Mouse (Mus musculus): ENCODE results near the gene Trip10.

Gene Trip10

GRCm38 (mm10) chr17:57249186-57250181 is at the start of gene Trip10:
Gene Trip10 (plus strand): TSS chr17:57249455.
- peak; percentile 100 for DNase-seq (ENCODE audit: low spot score)

GRCm38 (mm10) chr17:57201841-57202724 is 47.2 kb upstream of the Trip10 start:
- no peak for DNase-seq (ENCODE audit: low spot score)

- DNase-seq (ENCODE audit: low spot score): no peak
Measured at GRCm38 (mm10) chr17:57207938-57208337, 41.3 kb upstream of the Trip10 start.

GRCm38 (mm10) chr17:57209330-57209729 is 39.9 kb upstream of the Trip10 start:
- DNase-seq (ENCODE audit: low spot score): no peak

- no peak for DNase-seq (ENCODE audit: low spot score)
Measured at GRCm38 (mm10) chr17:57211501-57211900, 37.8 kb upstream of the Trip10 start.

GRCm38 (mm10) chr17:57214676-57215387 is 34.4 kb upstream of the Trip10 start:
- no peak for DNase-seq (ENCODE audit: low spot score)

- DNase-seq (ENCODE audit: low spot score): no peak
Measured at GRCm38 (mm10) chr17:57218335-57218900, 30.8 kb upstream of the Trip10 start.

- DNase-seq (ENCODE audit: low spot score): peak; percentile 72
Measured at GRCm38 (mm10) chr17:57219167-57219883, 29.9 kb upstream of the Trip10 start.

GRCm38 (mm10) chr17:57219884-57220207 is 29.4 kb upstream of the Trip10 start:
- no peak for DNase-seq (ENCODE audit: low spot score)

GRCm38 (mm10) chr17:57221911-57222310 is 27.3 kb upstream of the Trip10 start:
- DNase-seq (ENCODE audit: low spot score): no peak

GRCm38 (mm10) chr17:57223313-57223712 is 25.9 kb upstream of the Trip10 start:
- no peak for DNase-seq (ENCODE audit: low spot score)

GRCm38 (mm10) chr17:57227468-57227867 is 21.8 kb upstream of the Trip10 start:
- DNase-seq (ENCODE audit: low spot score): no peak

- no peak for DNase-seq (ENCODE audit: low spot score)
Measured at GRCm38 (mm10) chr17:57228014-57228413, 21.2 kb upstream of the Trip10 start, which contains the start of gene C3. Gene C3 (minus strand): TSS chr17:57228136.

GRCm38 (mm10) chr17:57228873-57229272 is 20.4 kb upstream of the Trip10 start:
- no peak for DNase-seq (ENCODE audit: low spot score)

GRCm38 (mm10) chr17:57229851-57230727 is 19.2 kb upstream of the Trip10 start:
- DNase-seq (ENCODE audit: low spot score): no peak

- no peak for DNase-seq (ENCODE audit: low spot score)
Measured at GRCm38 (mm10) chr17:57230728-57231125, 18.5 kb upstream of the Trip10 start.

- DNase-seq (ENCODE audit: low spot score): no peak
Measured at GRCm38 (mm10) chr17:57231321-57231771, 17.9 kb upstream of the Trip10 start.

GRCm38 (mm10) chr17:57232200-57232599 is 17.1 kb upstream of the Trip10 start:
- no peak for DNase-seq (ENCODE audit: low spot score)

GRCm38 (mm10) chr17:57233038-57233437 is 16.2 kb upstream of the Trip10 start:
- DNase-seq (ENCODE audit: low spot score): no peak

Measured in urinary bladder, postnatal 25 days (tissue).